Comparison of ENCODE assay signal across 9 mouse cellular contexts in the genomic region with DNA sequence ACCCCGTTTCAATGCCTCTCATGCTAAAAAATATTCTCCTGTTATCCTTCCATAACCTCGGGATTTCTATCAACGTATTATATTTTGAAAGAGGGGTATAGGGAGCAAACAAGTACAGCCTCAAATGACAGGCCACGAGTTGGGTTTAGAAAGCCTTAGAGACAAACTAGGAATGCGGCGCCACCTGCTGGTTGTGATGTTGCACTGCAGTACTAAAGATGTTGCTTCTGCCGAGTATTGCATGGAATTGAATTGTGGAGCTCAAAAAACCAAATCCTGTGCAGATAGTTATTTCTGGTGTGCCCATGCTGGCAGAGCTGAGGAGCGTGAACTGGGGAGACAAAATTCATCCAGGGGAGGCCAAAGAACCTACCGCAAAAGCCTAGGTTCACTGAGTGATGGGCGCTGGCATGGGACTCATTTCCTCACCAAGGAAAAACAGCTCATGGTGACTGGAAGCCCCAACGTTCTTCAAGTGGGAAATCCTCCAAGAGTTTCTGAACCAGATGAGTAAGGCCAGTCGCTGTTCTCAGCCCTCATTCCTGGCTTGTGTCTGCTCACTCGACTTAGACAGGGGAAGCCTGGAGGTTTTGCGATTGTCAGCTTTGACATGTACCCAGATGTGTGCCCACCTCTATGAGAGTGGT. TPM values are rescaled to one million over a fixed set of nuclear protein-coding genes. Genes with fewer than 3 reads are reported as not detected.
DNase-seq lines count a peak whose midpoint lies in the region; ATAC-seq and TF ChIP-seq lines count a peak whose summit lies in the region.
"Had no signal": no experiment of that assay in that cellular context is flagged by ENCODE, and none has a peak within 500 bp of the region (broad histone marks: within the 10 kb centered on the region; RNA-seq: fewer than 3 reads in every experiment).

No protein-coding gene starts in this region.

- no peaks in the 10 kb centered on the region for H3K9me3 ChIP-seq in G1E (replicated peaks)
- H3K9me3 ChIP-seq: lung, embryonic 15.5 days had no signal

- no peak for TF ChIP-seq POLR2A in embryonic fibroblast, embryonic 13.5 days (IDR thresholded peaks at IDR 0.05; ENCODE audit: low read depth, low read length)

- TF ChIP-seq CTCF in G1E (IDR thresholded peaks at IDR 0.05; ENCODE audit: low read depth, low read length) = peak; percentile 79
- TF ChIP-seq CTCF in embryonic fibroblast, embryonic 13.5 days (IDR thresholded peaks at IDR 0.05; ENCODE audit: borderline replicate concordance, insufficient read depth, low read length) = peak; percentile 70; the same call in 1 of the 2 replicates

- H3K36me3 ChIP-seq in G1E (replicated peaks) = no peaks in the 10 kb centered on the region
- H3K36me3 ChIP-seq: lung, embryonic 15.5 days had no signal

- peaks cover 31% of the 10 kb centered on the region for H3K27me3 ChIP-seq in G1E (ENCODE audit: insufficient read depth, low read length)
- H3K27me3 ChIP-seq: lung, embryonic 15.5 days had no signal

- no peaks in the 10 kb centered on the region; the same call in 1 of the 2 replicates for H3K4me1 ChIP-seq in G1E (ENCODE audit: insufficient read depth, low read depth, low read length)
- no peaks in the 10 kb centered on the region for H3K4me1 ChIP-seq in embryonic fibroblast, embryonic 13.5 days (ENCODE audit: control insufficient read depth, insufficient read depth, low read length)

- peak; percentile 41 for DNase-seq in G1E (ENCODE audit: low spot score)
- peak; percentile 88 for DNase-seq in brain, adult 2 months (ENCODE audit: low read depth, low spot score)
- DNase-seq in heart, adult 9 months (ENCODE audit: low spot score in 2 of 2) = peak; percentile 13 to 50
- peak; percentile 54 to 89 for DNase-seq in layer of hippocampus, adult 18-20 months (ENCODE audit: low spot score in 2 of 2)
- DNase-seq in lung, postnatal 14 days = peak; percentile 82
- peak; percentile 87 for DNase-seq in retina, embryonic 14.5 days (ENCODE audit: low spot score)
- DNase-seq in thymus, postnatal 4 days = peak; percentile 86

- no peak overlapping the region for H3K27ac ChIP-seq in embryonic fibroblast, embryonic 13.5 days (ENCODE audit: insufficient read depth, low read length)
- H3K27ac ChIP-seq: lung, embryonic 15.5 days had no signal

- H3K4me3 ChIP-seq in G1E (ENCODE audit: low read depth, low read length) = no peak overlapping the region
- no peak overlapping the region for H3K4me3 ChIP-seq in embryonic fibroblast, embryonic 13.5 days (ENCODE audit: insufficient read depth, low read length)
- H3K4me3 ChIP-seq: lung, embryonic 15.5 days had no signal

- no peak for ATAC-seq in G1E (ENCODE audit: extremely low read depth, insufficient number of reproducible peaks, low FRiP score, poor library complexity, severe bottlenecking)

RNA-seq across cellular contexts. Expression of gene Ppp1r3g, which starts 11.2 kb away (rescaled TPM):
- not detected in 2 replicates for total RNA-seq in G1E (2014; fragmentation: Nextera tagmentation)
- 0.05 and 0.81 TPM in 2 replicates for total RNA-seq in G1E (2017)
- polyA plus RNA-seq in G1E (2012) = 0.10 and 0.11 TPM in 2 replicates
- not detected in 2 replicates for polyA plus RNA-seq in embryonic fibroblast, embryonic 13.5 days (2011; ENCODE audit: insufficient read length, low read depth, missing spikeins)
- total RNA-seq in layer of hippocampus, adult 18-20 months (2021) = 10 to 100 TPM; 15.1 to 18.3 TPM

RNA-seq across cellular contexts. Expression of gene Rpp40, which starts 41.3 kb away (rescaled TPM):
- total RNA-seq in G1E (2014; fragmentation: Nextera tagmentation) (11.4 and 17.8 TPM in 2 replicates), G1E (2017) (13.6 and 15.3 TPM in 2 replicates)
- polyA plus RNA-seq in G1E (2012) = 13.2 and 14.3 TPM in 2 replicates
- 8.0 and 8.9 TPM in 2 replicates for polyA plus RNA-seq in embryonic fibroblast, embryonic 13.5 days (2011; ENCODE audit: insufficient read length, low read depth, missing spikeins)
- total RNA-seq in layer of hippocampus, adult 18-20 months (2021) = 1 to 10 TPM; 6.1 to 10.0 TPM

Comparison
In these comparisons a context has a peak if more than half of its experiments do, and no peak if none do; other contexts are left out.
1. DNase-seq: peak in every context shown above with its lines; median percentile 88 in brain, adult 2 months; 87 in retina, embryonic 14.5 days; 86 in thymus, postnatal 4 days; 82 in lung, postnatal 14 days; 72 in layer of hippocampus, adult 18-20 months; 41 in G1E; 32 in heart, adult 9 months.
2. RNA of gene Ppp1r3g, which starts 11.2 kb away (total RNA-seq): 15.1 to 18.3 TPM in layer of hippocampus, adult 18-20 months; 0.05 to 0.81 TPM in G1E; every median in the first group is over 4 times any median in the second.